Mouse (Mus musculus) lung, embryonic 15.5 days (tissue): ENCODE results near the gene Barhl2. TPM values are rescaled to one million over a fixed set of nuclear protein-coding genes. Genes with fewer than 3 reads are reported as not detected.
A peak's percentile ranks its signal among the peaks of the same experiment; 100 is the strongest.

Experiments
- ATAC-seq: fragments of 200-750 bp; cut with Nextera tagmentation; 2 replicates; pipeline ENCODE4 v1.8.0; 2017; ENCODE audit warnings: moderate number of reproducible peaks, borderline replicate concordance; ENCODE audit not compliant: low FRiP score, low TSS enrichment; ENCODE audit errors: extremely low read depth
- H3K27ac ChIP-seq: fragments of 300-500 bp; sonication (generic); 2 replicates; pipeline ENCODE4 v1.5.1; 2015; ENCODE audit warnings: moderate library complexity, mild to moderate bottlenecking, inconsistent platforms
- H3K27me3 ChIP-seq: fragments of 300-500 bp; sonication (generic); 2 replicates; pipeline ENCODE4 v1.6.1; 2015; ENCODE audit warnings: inconsistent platforms
- H3K36me3 ChIP-seq: fragments of 300-500 bp; sonication (generic); 2 replicates; pipeline ENCODE4 v1.6.1; 2015; ENCODE audit warnings: inconsistent platforms
- H3K4me1 ChIP-seq: fragments of 300-500 bp; sonication (generic); 2 replicates; pipeline ENCODE4 v1.6.1; 2015; ENCODE audit warnings: inconsistent platforms
- H3K4me2 ChIP-seq: fragments of 300-500 bp; sonication (generic); 2 replicates; pipeline ENCODE4 v1.6.1; 2015; ENCODE audit warnings: inconsistent platforms, mild to moderate bottlenecking, moderate library complexity
- H3K4me3 ChIP-seq: fragments of 300-500 bp; sonication (generic); 2 replicates; pipeline ENCODE4 v1.5.1; 2015; ENCODE audit warnings: mild to moderate bottlenecking, inconsistent platforms
- H3K9ac ChIP-seq: fragments of 300-500 bp; sonication (generic); 2 replicates; pipeline ENCODE4 v1.6.1; 2015; ENCODE audit warnings: inconsistent platforms
- H3K9me3 ChIP-seq: fragments of 300-500 bp; sonication (generic); 2 replicates; pipeline ENCODE4 v1.6.1; 2016; ENCODE audit warnings: inconsistent platforms
- WGBS: fragments of 180-500 bp; shearing (Covaris S2); methylation state at CpG from one replicate; pipeline ENCODE4 v1.1.7; 2015; 5-methylcytosine and 5-hydroxymethylcytosine counted together
- polyA plus RNA-seq: library from polyadenylated mRNA; unstranded; fragments of >200 nt; fragmentation: Nextera tagmentation; extraction: Ambion mirVana; gene quantifications from 2 replicates; pipeline ENCODE4 v1.2.1, GENCODE M21; 2015

Barhl2 gene
- polyA plus RNA-seq, 1 experiment from 2014 or later = not detected

DNA sequence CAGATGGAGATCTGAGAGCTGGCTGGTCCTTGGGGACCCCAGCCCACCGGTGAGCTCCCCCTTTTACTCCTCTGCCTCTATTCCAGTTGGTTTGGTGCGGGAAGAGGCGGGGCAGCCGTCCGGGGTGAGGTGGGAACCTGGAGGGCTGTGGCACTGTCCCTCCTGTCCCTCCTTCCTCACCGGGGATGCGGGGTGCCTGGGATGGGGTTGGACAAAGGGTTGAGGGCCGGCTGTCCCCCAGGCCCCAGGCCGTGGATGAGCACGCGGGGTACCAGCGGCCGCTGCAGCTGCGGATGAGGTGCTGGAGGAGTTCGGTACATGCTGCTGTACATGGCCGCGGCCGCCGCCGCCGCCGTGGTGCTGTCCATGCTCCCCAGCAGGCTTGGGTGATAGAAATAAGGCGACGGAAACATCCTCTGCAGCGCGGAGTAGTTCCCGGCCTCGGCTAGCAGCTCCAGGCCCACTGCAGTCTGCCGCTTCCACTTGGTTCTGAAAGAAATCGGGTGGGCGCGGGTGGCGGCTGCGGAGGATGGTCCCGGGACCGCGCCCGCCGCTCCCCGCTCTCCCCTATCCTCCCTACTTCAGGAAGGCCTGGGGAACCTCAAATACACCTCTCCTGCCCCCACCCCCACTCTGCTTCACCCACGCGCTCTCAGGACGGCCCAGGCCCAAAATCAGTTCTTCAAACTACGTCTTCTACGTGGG, 4.6 kb downstream of the Barhl2 start:
- no peak overlapping the region for H3K4me2 ChIP-seq
- peak; percentile 52 for ATAC-seq
- 1% methylated on average over 45 of the region's 45 CpGs for WGBS

DNA sequence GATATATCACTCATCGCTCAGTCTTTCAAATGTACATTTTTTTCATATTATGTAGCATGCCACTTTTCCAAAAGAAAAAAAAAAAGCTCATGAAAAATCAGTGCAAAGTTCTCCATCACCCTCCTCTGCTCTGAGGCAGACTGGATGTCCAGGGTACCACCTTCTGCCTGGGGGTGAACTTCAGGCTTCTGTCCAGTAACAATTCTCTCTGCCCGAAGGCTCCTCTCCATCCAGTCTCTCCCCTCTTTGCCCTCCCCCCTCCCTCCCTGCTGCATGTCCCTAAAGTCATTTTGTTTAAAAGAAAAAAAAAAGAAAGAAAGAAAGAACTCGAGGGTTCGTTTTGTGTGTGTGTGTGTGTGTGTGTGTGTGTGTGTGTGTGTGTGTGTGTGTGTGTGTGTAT, 5.3 kb downstream of the Barhl2 start:
- H3K9ac ChIP-seq = no peak overlapping the region
- WGBS = 9% methylated on average over 4 of the region's 4 CpGs
- no peaks in the 10 kb centered on the region for H3K9me3 ChIP-seq
- H3K27ac ChIP-seq = no peak overlapping the region
- H3K4me3 ChIP-seq = no peak overlapping the region
- peaks cover 95% of the 10 kb centered on the region for H3K27me3 ChIP-seq
- ATAC-seq = no peak
- no peak overlapping the region for H3K4me2 ChIP-seq
- peaks cover 7% of the 10 kb centered on the region; the same call in 1 of the 2 replicates for H3K4me1 ChIP-seq
- no peaks in the 10 kb centered on the region for H3K36me3 ChIP-seq

More for the DNA sequence above, 4.6 kb downstream of the Barhl2 start:
- no peak overlapping the region; the same call in 1 of the 2 replicates for H3K4me3 ChIP-seq
- no peaks in the 10 kb centered on the region for H3K36me3 ChIP-seq
- H3K27ac ChIP-seq = no peak overlapping the region
- H3K27me3 ChIP-seq = peaks cover 95% of the 10 kb centered on the region
- H3K4me1 ChIP-seq = peaks cover 13% of the 10 kb centered on the region
- no peaks in the 10 kb centered on the region for H3K9me3 ChIP-seq
- no peak overlapping the region for H3K9ac ChIP-seq

DNA sequence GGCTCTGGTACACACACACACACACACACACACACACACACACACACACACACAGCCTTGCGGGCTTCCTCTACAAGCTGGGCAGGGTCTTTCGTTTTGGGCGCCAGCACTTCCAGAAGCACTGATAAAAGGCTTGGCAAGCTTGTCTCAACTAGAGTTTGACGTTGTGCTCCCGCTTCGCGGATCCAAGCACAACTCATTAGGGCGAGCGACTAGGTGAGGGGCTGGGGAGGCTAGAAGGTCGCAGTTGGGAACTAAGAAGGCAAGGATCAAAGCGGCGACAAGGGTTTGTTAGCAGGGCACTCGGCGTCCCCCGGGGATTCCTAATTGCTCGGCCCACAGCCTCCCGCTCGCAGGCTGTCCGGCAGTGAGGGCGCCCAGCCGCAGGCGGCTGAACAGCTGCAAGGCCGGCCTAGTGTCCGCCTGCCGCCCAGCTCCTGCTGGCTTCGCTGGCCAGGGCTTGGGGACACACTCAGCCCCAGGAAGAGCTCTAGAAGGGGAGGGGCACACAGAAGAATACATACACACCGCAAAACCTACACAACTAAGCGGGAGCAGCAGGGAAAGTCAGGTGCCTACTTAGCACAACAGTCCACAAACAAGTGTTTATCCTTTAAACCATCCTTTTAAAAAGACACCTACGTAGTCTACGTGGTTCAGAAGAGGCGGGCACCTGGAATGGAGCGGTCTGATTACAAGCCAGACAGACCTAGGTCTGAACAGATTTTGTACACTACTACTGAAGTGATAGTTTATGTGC, 6.1 kb downstream of the Barhl2 start:
- no peaks in the 10 kb centered on the region for H3K4me1 ChIP-seq
- H3K36me3 ChIP-seq = no peaks in the 10 kb centered on the region
- peaks cover 95% of the 10 kb centered on the region for H3K27me3 ChIP-seq
- 1% methylated on average over 32 of the region's 32 CpGs for WGBS
- H3K4me2 ChIP-seq = no peak overlapping the region
- no peak overlapping the region for H3K27ac ChIP-seq
- no peak overlapping the region for H3K9ac ChIP-seq
- ATAC-seq = no peak
- H3K4me3 ChIP-seq = no peak overlapping the region
- H3K9me3 ChIP-seq = no peaks in the 10 kb centered on the region

DNA sequence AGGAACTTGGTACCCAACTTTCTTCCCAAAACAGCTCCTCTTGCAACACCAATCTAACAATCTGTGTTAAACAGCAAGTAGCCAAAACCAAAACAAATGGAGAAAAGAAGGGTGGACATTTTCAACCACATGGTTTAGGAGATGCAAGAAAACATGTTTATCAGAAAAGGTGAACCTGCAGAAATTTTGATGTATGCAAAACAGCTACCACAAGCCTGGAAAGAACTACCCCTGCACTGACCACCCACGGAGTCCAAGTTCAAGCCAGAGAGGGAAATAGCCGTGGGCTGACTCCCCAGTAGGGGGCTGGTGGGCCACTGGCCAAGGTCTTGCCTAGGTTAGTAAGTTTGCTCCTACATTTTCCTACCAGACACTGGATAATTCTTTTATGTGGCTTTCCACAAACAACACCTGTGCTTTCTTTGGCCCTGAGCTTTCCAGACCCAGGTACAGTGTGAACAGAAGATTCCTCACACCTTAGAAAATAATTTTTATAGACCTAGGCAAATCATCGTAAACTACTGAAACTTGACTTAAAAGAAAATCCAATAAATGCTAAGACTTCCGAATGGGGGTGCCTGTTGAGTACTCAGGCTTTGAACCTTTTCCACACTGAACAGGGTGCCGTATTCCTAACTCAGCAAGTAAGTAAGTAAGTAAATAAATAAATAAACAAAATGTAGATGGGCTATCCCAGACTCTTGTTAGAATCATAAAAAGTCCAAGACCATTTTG, 7.4 kb downstream of the Barhl2 start:
- Histone ChIP-seq H3K27ac (no peak overlapping the region), H3K4me3 (no peak overlapping the region), H3K27me3 (peaks cover 96% of the 10 kb centered on the region), H3K9me3 (no peaks in the 10 kb centered on the region), H3K4me1 (no peaks in the 10 kb centered on the region), H3K4me2 (no peak overlapping the region), H3K36me3 (no peaks in the 10 kb centered on the region), H3K9ac (no peak overlapping the region)
- ATAC-seq = no peak
- 15% methylated on average over 5 of the region's 5 CpGs for WGBS

DNA sequence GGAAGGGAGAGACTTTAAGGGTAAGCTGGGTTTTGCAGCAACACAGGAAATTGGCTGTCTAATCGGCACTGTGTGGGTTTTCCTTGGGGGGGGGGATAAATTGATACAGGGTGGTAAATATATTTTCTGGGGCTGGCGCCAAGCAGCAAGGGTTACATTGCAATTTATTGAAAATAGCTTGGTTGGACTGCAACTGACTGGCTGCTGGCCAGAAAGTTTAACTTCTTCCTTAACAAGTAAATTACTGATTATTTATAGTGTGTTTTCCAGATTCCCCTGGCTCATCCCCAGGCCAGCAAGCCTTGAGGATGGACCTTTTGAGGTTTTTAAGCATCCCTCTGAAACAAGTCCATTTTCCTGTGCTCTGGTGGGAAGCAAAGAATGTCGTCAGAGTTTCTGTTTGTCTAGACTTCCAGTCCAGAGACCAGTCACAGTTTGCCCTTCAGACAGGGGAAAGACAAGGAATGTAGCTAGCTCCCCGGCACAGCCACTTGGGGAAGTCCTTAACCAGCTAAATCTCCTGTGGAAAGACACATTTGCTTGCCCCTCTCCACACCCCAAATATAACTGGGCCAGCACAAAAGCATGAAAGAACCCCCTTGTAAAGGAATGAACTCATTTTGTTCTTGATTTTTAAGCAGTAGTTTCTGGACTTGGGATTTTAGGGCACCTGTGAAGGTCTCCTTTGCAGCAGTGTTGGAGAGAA, 8.1 kb downstream of the Barhl2 start:
- no peak overlapping the region for H3K4me2 ChIP-seq
- no peak overlapping the region for H3K27ac ChIP-seq
- H3K9me3 ChIP-seq = no peaks in the 10 kb centered on the region
- no peaks in the 10 kb centered on the region for H3K36me3 ChIP-seq
- ATAC-seq = no peak
- H3K9ac ChIP-seq = no peak overlapping the region
- WGBS = 10% methylated on average over 4 of the region's 4 CpGs
- H3K4me1 ChIP-seq = no peaks in the 10 kb centered on the region
- H3K27me3 ChIP-seq = peaks cover 96% of the 10 kb centered on the region
- H3K4me3 ChIP-seq = no peak overlapping the region

DNA sequence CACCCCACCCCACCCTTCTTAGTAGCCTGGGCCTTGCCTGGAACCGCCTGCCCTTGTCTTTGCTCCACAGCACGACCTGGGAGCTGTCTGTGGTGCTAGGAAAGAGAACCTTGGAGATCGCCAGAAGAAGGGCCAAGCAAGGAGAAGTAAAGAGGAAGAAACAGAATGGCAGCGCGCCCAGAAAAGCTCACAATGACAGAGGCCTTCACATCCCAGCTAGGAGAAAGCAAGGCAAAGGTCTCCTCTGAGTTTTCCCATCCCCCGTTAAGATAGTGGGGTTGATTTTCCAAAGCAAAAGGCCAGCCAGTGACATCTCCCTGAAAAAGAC, 9.2 kb downstream of the Barhl2 start:
- H3K9ac ChIP-seq = no peak overlapping the region
- H3K4me2 ChIP-seq = no peak overlapping the region
- H3K4me3 ChIP-seq = no peak overlapping the region
- 3% methylated on average over 6 of the region's 6 CpGs for WGBS
- peaks cover 92% of the 10 kb centered on the region for H3K27me3 ChIP-seq
- H3K36me3 ChIP-seq = no peaks in the 10 kb centered on the region
- ATAC-seq = 0 out of 2 replicates have a peak, but pooled peaks have one; percentile 27
- no peaks in the 10 kb centered on the region for H3K9me3 ChIP-seq
- H3K27ac ChIP-seq = no peak overlapping the region
- H3K4me1 ChIP-seq = no peaks in the 10 kb centered on the region

DNA sequence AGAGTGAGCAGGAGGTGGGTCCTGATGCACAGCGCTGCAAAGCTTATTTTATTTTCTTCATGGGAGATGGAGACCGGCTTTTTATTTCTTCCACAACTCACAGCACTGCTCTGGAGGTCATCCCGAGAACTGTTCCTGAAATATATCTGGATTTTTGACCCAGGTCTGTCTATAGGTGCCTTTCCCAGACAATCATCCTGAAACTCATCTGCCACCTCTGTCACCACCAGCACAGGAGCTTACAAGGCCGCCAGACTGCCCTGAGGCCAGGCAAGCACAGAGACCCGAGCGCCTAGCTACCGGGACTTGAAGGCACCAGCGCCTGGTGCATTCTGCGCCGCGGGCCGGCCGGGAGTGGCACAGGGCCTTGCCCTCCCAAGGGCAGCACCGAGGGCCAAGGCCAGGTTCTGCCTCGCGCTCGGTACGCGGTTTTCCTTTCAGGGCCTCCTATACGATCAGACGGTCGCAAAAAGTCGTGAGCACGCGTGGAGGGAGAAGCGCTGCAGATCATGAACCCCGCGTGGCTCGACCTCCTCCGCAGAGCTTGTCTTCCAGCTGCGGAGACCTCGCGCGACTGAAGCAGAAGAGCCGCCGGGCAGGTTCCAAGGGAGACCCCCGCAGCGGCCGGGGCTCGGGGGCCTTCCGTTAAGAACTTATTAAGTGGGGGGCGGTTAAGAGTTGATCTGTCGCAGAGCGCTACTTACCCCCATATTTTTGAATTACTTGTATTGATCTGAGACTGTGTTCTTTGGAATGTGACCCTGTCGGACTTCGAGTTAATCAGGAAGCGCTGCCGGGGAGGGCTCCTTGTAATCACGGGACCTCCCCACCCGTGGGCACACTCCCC, 9.8 kb downstream of the Barhl2 start:
- H3K36me3 ChIP-seq = no peaks in the 10 kb centered on the region
- peaks cover 87% of the 10 kb centered on the region for H3K27me3 ChIP-seq
- no peak for ATAC-seq
- H3K9ac ChIP-seq = no peak overlapping the region
- no peak overlapping the region for H3K27ac ChIP-seq
- H3K4me1 ChIP-seq = no peaks in the 10 kb centered on the region
- WGBS = 3% methylated on average over 50 of the region's 50 CpGs
- no peaks in the 10 kb centered on the region for H3K9me3 ChIP-seq
- no peak overlapping the region for H3K4me2 ChIP-seq
- H3K4me3 ChIP-seq = no peak overlapping the region

DNA sequence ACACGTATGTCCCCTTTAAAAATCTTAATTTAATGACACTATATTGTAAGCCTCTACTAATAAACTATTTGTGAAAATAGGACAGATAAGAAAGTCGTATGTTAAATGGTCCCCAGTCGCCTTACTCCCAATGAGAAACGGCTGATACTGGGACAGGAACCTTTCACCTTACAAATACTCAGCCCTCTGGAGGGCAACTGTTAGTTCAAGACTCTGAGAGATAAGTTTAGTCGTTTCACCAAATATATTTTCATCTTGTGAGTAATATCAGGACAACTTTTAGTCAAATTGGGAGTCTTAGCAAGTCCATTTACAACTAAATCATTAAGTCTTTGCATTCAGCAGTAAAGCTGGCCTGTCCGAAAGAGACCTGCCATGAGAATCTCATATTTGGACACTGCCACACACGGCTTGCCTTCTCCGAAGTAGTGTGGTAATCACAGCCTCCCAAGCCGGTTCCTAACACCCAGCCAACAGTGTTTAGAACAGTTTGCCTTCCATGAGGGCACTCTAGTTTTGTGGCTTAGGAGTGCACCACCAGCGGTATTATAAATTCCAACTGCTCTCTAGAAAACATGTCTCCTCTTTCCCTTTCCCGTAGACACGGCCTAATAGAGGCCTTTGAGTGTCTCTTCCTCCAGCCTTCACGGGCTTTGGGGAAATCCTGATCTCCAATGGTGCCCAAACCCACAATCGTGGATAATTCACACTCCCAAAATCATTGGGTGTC, 10.7 kb downstream of the Barhl2 start:
- Histone ChIP-seq H3K9ac (no peak overlapping the region), H3K9me3 (no peaks in the 10 kb centered on the region), H3K4me3 (no peak overlapping the region), H3K36me3 (no peaks in the 10 kb centered on the region), H3K4me2 (no peak overlapping the region), H3K27ac (no peak overlapping the region), H3K27me3 (peaks cover 86% of the 10 kb centered on the region), H3K4me1 (no peaks in the 10 kb centered on the region)
- WGBS = 37% methylated on average over 14 of the region's 14 CpGs
- ATAC-seq = no peak

DNA sequence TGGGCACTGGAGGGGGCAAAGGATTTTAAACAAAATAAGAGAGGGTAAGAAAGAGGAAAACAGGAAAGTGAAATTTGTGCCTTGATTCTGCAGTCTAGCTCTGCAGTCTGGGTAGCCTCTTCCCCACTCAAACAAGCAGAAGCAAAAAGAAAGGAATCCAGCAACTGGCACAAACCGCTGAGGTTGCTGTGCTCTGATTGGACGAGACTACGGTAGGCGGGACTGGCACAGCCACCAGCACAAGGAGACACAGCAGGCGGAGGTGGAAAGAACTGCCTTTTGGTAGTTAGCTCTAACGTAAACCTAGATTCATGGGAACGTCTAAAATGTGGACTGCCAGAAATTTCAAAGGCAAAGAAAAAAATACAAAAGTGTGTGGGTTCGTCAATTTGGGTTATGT, 11.4 kb downstream of the Barhl2 start:
- Histone ChIP-seq H3K27ac (no peak overlapping the region), H3K36me3 (no peaks in the 10 kb centered on the region), H3K27me3 (peaks cover 83% of the 10 kb centered on the region), H3K9ac (no peak overlapping the region), H3K4me3 (no peak overlapping the region), H3K4me2 (no peak overlapping the region), H3K9me3 (no peaks in the 10 kb centered on the region), H3K4me1 (no peaks in the 10 kb centered on the region)
- no peak for ATAC-seq
- 2% methylated on average over 8 of the region's 8 CpGs for WGBS

DNA sequence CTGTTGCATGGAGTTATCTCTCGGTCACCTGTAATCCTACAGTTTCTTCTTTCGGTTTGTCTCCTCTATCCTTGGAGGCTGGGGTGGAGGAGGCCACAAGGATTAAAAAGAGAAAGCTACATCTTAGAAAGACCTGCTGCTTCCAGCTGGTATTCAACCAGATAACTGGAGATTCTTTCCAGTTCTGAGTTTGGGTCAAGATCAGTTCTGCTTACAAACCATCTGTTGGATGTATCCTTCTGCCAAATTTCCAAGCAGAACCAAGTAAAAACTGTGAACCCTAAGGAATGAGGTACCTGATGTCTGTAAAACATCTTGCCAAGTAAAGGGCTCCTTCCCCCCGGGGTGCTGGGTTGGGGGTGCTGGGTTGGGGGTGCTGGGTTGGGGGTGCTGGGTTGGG, 12.3 kb downstream of the Barhl2 start:
- no peak for ATAC-seq
- WGBS = 76% methylated on average over 3 of the region's 3 CpGs
- Histone ChIP-seq H3K27ac (no peak overlapping the region), H3K4me1 (no peaks in the 10 kb centered on the region), H3K9ac (no peak overlapping the region), H3K9me3 (no peaks in the 10 kb centered on the region), H3K4me2 (no peak overlapping the region), H3K36me3 (no peaks in the 10 kb centered on the region), H3K4me3 (no peak overlapping the region), H3K27me3 (peaks cover 74% of the 10 kb centered on the region)
